Mouse (Mus musculus) heart, embryonic 14.5 days (tissue): Measurements from ENCODE around the gene Entpd7. TPM values are rescaled to one million over a fixed set of nuclear protein-coding genes. Genes with fewer than 3 reads are reported as not detected.

ENCODE experiments used
- ATAC-seq: fragments of 200-750 bp; cut with Nextera tagmentation; 2 replicates; pipeline ENCODE4 v1.8.0; 2017; ENCODE audit warnings: low read depth, moderate TSS enrichment; ENCODE audit not compliant: insufficient number of reproducible peaks, insufficient read depth, low FRiP score
- H3K27ac ChIP-seq, 2 experiments: fragments of 200-500 bp in 1 of 2; fragments of 300-500 bp in 1 of 2; sonication (generic) in 1 of 2; replicated peaks in 1 of 2; 2 replicates each; pipeline ENCODE4 v1.5.1; 2012 to 2014; ENCODE audit warnings: low read depth in 2 of 2, low read length in 2 of 2, control low read depth in 1 of 2, mild to moderate bottlenecking in 1 of 2, mixed read lengths in 1 of 2; ENCODE audit not compliant: control insufficient read depth in 1 of 2, insufficient read depth in 1 of 2
- H3K27me3 ChIP-seq: fragments of 300-500 bp; sonication (generic); 2 replicates; pipeline ENCODE4 v1.6.1; 2014; ENCODE audit warnings: mild to moderate bottlenecking, low read length, control low read depth; ENCODE audit not compliant: control insufficient read depth, insufficient read depth
- H3K36me3 ChIP-seq: fragments of 300-500 bp; sonication (generic); 2 replicates; pipeline ENCODE4 v1.6.1; 2014; ENCODE audit warnings: mild to moderate bottlenecking, control low read depth, low read length, mixed read lengths; ENCODE audit not compliant: control insufficient read depth, insufficient read depth
- H3K4me1 ChIP-seq, 2 experiments: fragments of 200-500 bp in 1 of 2; fragments of 300-500 bp in 1 of 2; sonication (generic) in 1 of 2; 2 replicates each; pipeline ENCODE4 v1.6.1; 2012 to 2014; ENCODE audit warnings: low read length in 2 of 2, control low read depth in 1 of 2, mixed read lengths in 1 of 2; ENCODE audit not compliant: control insufficient read depth in 2 of 2, insufficient read depth in 2 of 2
- H3K4me2 ChIP-seq: fragments of 300-500 bp; sonication (generic); 2 replicates; pipeline ENCODE4 v1.6.1; 2014; ENCODE audit warnings: mild to moderate bottlenecking, low read length
- H3K4me3 ChIP-seq, 2 experiments: fragments of 200-500 bp in 1 of 2; fragments of 300-500 bp in 1 of 2; sonication (generic) in 1 of 2; 2 replicates each; pipeline ENCODE4 v1.5.1; 2012 to 2014; ENCODE audit warnings: low read length in 2 of 2, mild to moderate bottlenecking in 2 of 2, control low read depth in 1 of 2, low read depth in 1 of 2, moderate library complexity in 1 of 2; ENCODE audit not compliant: control insufficient read depth in 1 of 2, insufficient read depth in 1 of 2
- H3K9ac ChIP-seq: fragments of 300-500 bp; sonication (generic); 2 replicates; pipeline ENCODE4 v1.6.1; 2014; ENCODE audit warnings: mild to moderate bottlenecking, low read length
- H3K9me3 ChIP-seq: fragments of 300-500 bp; sonication (generic); 2 replicates; pipeline ENCODE4 v1.6.1; 2016; ENCODE audit warnings: low read length, control low read depth; ENCODE audit not compliant: control insufficient read depth
- WGBS: fragments of 180-500 bp; shearing (Covaris S2); extraction: QIAGEN DNeasy Blood & Tissue Kit; methylation state at CpG from one replicate; pipeline ENCODE4 v1.1.7; 2014; 5-methylcytosine and 5-hydroxymethylcytosine counted together
- polyA plus RNA-seq: library from polyadenylated mRNA; unstranded; fragments of >200 nt; fragmentation: Nextera tagmentation; extraction: Ambion mirVana; gene quantifications from 2 replicates; pipeline ENCODE4 v1.2.1, GENCODE M21; 2014

The Entpd7 gene
- polyA plus RNA-seq, 1 experiment from 2014 or later, result 6.9 TPM

- no peak for ATAC-seq
These were observed 13.7 kb upstream of the Entpd7 start for GRCm38 (mm10) chr19:43675525-43676400.

GRCm38 (mm10) chr19:43678467-43679003, 10.9 kb upstream of the Entpd7 start:
- Histone ChIP-seq H3K27me3 (no peaks in the 10 kb centered on the region), H3K9me3 (no peaks in the 10 kb centered on the region), H3K36me3 (no peaks in the 10 kb centered on the region), H3K4me2 (no peak overlapping the region), H3K4me1 (peaks cover 0 to 8% of the 10 kb centered on the region in 2 experiments; a peak in 2 of 4 replicates), H3K27ac (no peak overlapping the region), H3K4me3 (no peak overlapping the region), H3K9ac (no peak overlapping the region)
- no peak for ATAC-seq
- WGBS, result 77% methylated on average over 8 of the region's 8 CpGs

More at GRCm38 (mm10) chr19:43675525-43676400, 13.7 kb upstream of the Entpd7 start:
- H3K4me1 ChIP-seq, result peaks cover 5 to 22% of the 10 kb centered on the region in 2 experiments
- H3K36me3 ChIP-seq, result no peaks in the 10 kb centered on the region
- H3K4me3 ChIP-seq, result peak overlapping the region; percentile 70 to 90
- H3K9me3 ChIP-seq, result no peaks in the 10 kb centered on the region
- peak overlapping the region; percentile 82 for H3K9ac ChIP-seq
- H3K27me3 ChIP-seq, result no peaks in the 10 kb centered on the region
- WGBS, result 3% methylated on average over 43 of the region's 43 CpGs
- peak overlapping the region; percentile 97 to 98 for H3K27ac ChIP-seq
- H3K4me2 ChIP-seq, result peak overlapping the region; percentile 94

- Histone ChIP-seq H3K27me3 (no peaks in the 10 kb centered on the region), H3K4me1 (peaks cover 0 to 8% of the 10 kb centered on the region in 2 experiments; a peak in 2 of 4 replicates), H3K9me3 (no peaks in the 10 kb centered on the region), H3K27ac (no peak overlapping the region), H3K36me3 (no peaks in the 10 kb centered on the region), H3K4me2 (no peak overlapping the region), H3K4me3 (no peak overlapping the region), H3K9ac (no peak overlapping the region)
- no peak for ATAC-seq
- 60% methylated on average over 10 of the region's 10 CpGs for WGBS
These were observed 9.9 kb upstream of the Entpd7 start for GRCm38 (mm10) chr19:43679474-43679981.

GRCm38 (mm10) chr19:43681541-43681940, 7.9 kb upstream of the Entpd7 start:
- no peaks in the 10 kb centered on the region for H3K27me3 ChIP-seq
- no peak for ATAC-seq
- no peaks in the 10 kb centered on the region for H3K36me3 ChIP-seq
- peaks cover 0 to 2% of the 10 kb centered on the region in 2 experiments; a peak in 1 of 4 replicates for H3K4me1 ChIP-seq
- WGBS, result 71% methylated on average over 4 of the region's 4 CpGs
- no peak overlapping the region for H3K27ac ChIP-seq
- no peak overlapping the region for H3K4me3 ChIP-seq
- H3K9me3 ChIP-seq, result no peaks in the 10 kb centered on the region
- H3K4me2 ChIP-seq, result no peak overlapping the region
- H3K9ac ChIP-seq, result no peak overlapping the region

- no peak overlapping the region for H3K4me2 ChIP-seq
- H3K9ac ChIP-seq, result no peak overlapping the region
- 87% methylated on average over 14 of the region's 14 CpGs for WGBS
- H3K4me3 ChIP-seq, result no peak overlapping the region
- no peak overlapping the region for H3K27ac ChIP-seq
- peaks cover 7% of the 10 kb centered on the region for H3K36me3 ChIP-seq
- no peaks in the 10 kb centered on the region for H3K27me3 ChIP-seq
- peaks cover 0 to 7% of the 10 kb centered on the region in 2 experiments; a peak in 1 of 4 replicates for H3K4me1 ChIP-seq
- ATAC-seq, result no peak
- H3K9me3 ChIP-seq, result no peaks in the 10 kb centered on the region
These were observed 3.3 kb downstream of the Entpd7 start for GRCm38 (mm10) chr19:43692815-43693214.

- Histone ChIP-seq H3K27me3 (no peaks in the 10 kb centered on the region), H3K4me2 (no peak overlapping the region), H3K9me3 (no peaks in the 10 kb centered on the region), H3K4me1 (peaks cover 0 to under 1% of the 10 kb centered on the region in 2 experiments; a peak in 1 of 4 replicates), H3K36me3 (peaks cover 11% of the 10 kb centered on the region), H3K27ac (no peak overlapping the region), H3K9ac (no peak overlapping the region), H3K4me3 (no peak overlapping the region)
- no peak for ATAC-seq
- WGBS, result 75% methylated on average over 10 of the region's 10 CpGs
These were observed 6.1 kb downstream of the Entpd7 start for GRCm38 (mm10) chr19:43695514-43695964.

- no peaks in the 10 kb centered on the region for H3K4me1 ChIP-seq
- 93% methylated on average over 5 of the region's 5 CpGs for WGBS
- H3K27ac ChIP-seq, result no peak overlapping the region
- no peaks in the 10 kb centered on the region for H3K9me3 ChIP-seq
- peaks cover 9% of the 10 kb centered on the region for H3K36me3 ChIP-seq
- H3K9ac ChIP-seq, result no peak overlapping the region
- no peaks in the 10 kb centered on the region for H3K27me3 ChIP-seq
- no peak overlapping the region for H3K4me3 ChIP-seq
- no peak for ATAC-seq
- H3K4me2 ChIP-seq, result no peak overlapping the region
These were observed 8.3 kb downstream of the Entpd7 start for GRCm38 (mm10) chr19:43697666-43698370.
